Mouse (Mus musculus) embryonic facial prominence, embryonic 10.5 days (tissue): ENCODE measurements at regions not wholly inside any gene's neighbourhood (a gene's known extent, or its start where the extent isn't known, plus 50 kb on each side); places are given as distances from the start of the nearest gene placed in this dataset.
A peak's percentile ranks its signal among the peaks of the same experiment; 100 is the strongest.

Experiments used
- DNase-seq: peaks from one replicate; pipeline ENCODE4 v3.0.0-alpha.2; 2017; ENCODE audit warnings: low spot score
- H3K27ac ChIP-seq: fragments of 300-500 bp; sonication (generic); replicated peaks from 2 replicates; pipeline ENCODE4 v1.5.1; 2016; ENCODE audit warnings: mild to moderate bottlenecking
- H3K27me3 ChIP-seq: fragments of 300-500 bp; sonication (generic); replicated peaks from 2 replicates; pipeline ENCODE4 v1.6.1; 2016; ENCODE audit warnings: low read depth, mild to moderate bottlenecking; ENCODE audit not compliant: poor library complexity, severe bottlenecking
- H3K36me3 ChIP-seq: fragments of 300-500 bp; sonication (generic); replicated peaks from 2 replicates; pipeline ENCODE4 v1.6.1; 2016; ENCODE audit warnings: mild to moderate bottlenecking, moderate library complexity
- H3K4me1 ChIP-seq: fragments of 300-500 bp; sonication (generic); 2 replicates; pipeline ENCODE4 v1.6.1; 2016
- H3K4me3 ChIP-seq: fragments of 300-500 bp; sonication (generic); 2 replicates; pipeline ENCODE4 v1.5.1; 2016; ENCODE audit warnings: mild to moderate bottlenecking, moderate library complexity
- H3K9me3 ChIP-seq: fragments of 300-500 bp; sonication (generic); 2 replicates; pipeline ENCODE4 v1.6.1; 2016; ENCODE audit warnings: mild to moderate bottlenecking
- WGBS: fragments of 180-500 bp; shearing (Covaris S2); methylation state at CpG from one replicate; pipeline ENCODE4 v1.1.7; 2016; 5-methylcytosine and 5-hydroxymethylcytosine counted together

DNA sequence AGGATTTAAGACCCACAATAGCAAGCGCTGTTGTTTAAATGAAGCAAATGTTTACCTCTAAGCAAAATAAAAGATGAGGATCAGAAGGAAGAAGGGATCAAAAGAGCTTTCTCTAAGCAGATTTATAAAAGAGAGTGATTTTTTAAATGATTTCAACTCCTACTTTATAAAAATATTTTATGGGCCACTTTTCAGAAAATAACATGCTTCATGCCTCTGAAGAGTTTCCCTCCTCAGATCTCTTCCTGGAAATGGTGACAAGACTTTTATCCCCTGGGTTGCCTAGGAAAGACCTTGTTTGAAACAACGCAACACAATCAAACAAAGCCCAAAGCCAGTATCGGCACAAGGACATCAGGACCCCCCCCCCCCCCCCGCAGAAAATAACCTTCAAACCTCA, 265.6 kb upstream of the Sall1 start:
- 7% methylated on average over 4 of the region's 4 CpGs for WGBS
- Histone ChIP-seq H3K27ac (no peak overlapping the region), H3K27me3 (0 out of 2 replicates have a peak, but pooled peaks cover 8% of the 10 kb centered on the region)

DNA sequence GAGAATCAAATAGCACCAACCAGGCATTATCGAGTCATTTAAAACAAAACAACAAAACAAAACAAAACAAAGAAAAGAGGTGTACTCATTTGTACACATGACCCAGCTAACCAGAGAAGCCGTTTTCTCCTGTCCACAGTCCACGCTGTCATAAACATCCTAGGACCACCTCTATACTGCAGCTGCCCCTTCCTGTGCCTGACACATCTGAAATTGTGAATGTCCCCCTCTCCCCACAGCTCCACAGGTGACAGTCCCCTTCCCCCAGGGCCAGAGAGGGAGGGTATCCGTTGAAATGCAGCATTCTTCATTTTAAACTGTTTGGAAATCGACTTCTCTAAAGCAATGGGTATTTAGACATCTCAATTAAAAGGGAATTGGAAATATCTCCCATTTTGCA, 265.0 kb upstream of the Sall1 start:
- Histone ChIP-seq H3K4me1 (peaks cover 26% of the 10 kb centered on the region), H3K27me3 (peaks cover 8% of the 10 kb centered on the region; the same call in 1 of the 2 replicates), H3K27ac (0 out of 2 replicates have a peak overlapping the region, but pooled peaks have one; percentile 5), H3K36me3 (no peaks in the 10 kb centered on the region), H3K4me3 (no peak overlapping the region), H3K9me3 (no peaks in the 10 kb centered on the region)
- 20% methylated on average over 5 of the region's 5 CpGs for WGBS
- DNase-seq: no peak

More for the DNA sequence above, 265.6 kb upstream of the Sall1 start:
- Histone ChIP-seq H3K36me3 (no peaks in the 10 kb centered on the region), H3K9me3 (no peaks in the 10 kb centered on the region), H3K4me3 (no peak overlapping the region), H3K4me1 (peaks cover 26% of the 10 kb centered on the region)
- no peak for DNase-seq

DNA sequence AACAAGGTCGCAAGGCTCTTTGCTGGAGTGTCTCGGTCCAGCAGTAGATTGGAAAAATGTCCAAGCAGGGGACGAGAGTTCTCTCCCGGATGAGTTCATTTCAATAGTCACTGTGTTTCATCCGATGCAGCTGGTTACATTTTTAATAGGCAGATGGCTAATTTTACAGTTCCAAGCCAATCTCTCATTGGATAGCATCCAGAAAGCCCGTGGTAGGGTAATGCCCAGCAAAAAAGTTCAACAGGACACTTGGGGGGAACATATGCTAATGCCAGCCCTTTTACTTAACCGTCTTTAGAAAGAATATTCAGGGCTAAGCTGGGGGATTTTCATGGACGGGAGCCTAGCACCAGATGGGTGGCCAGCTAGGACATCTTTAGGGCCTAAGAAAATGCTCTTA, 264.6 kb upstream of the Sall1 start:
- H3K4me1 ChIP-seq: peaks cover 26% of the 10 kb centered on the region
- H3K27me3 ChIP-seq: peaks cover 8% of the 10 kb centered on the region; the same call in 1 of the 2 replicates
- H3K4me3 ChIP-seq: no peak overlapping the region
- no peak for DNase-seq
- no peaks in the 10 kb centered on the region for H3K36me3 ChIP-seq
- 42% methylated on average over 8 of the region's 8 CpGs for WGBS
- no peaks in the 10 kb centered on the region for H3K9me3 ChIP-seq
- 0 out of 2 replicates have a peak overlapping the region, but pooled peaks have one; percentile 5 for H3K27ac ChIP-seq

DNA sequence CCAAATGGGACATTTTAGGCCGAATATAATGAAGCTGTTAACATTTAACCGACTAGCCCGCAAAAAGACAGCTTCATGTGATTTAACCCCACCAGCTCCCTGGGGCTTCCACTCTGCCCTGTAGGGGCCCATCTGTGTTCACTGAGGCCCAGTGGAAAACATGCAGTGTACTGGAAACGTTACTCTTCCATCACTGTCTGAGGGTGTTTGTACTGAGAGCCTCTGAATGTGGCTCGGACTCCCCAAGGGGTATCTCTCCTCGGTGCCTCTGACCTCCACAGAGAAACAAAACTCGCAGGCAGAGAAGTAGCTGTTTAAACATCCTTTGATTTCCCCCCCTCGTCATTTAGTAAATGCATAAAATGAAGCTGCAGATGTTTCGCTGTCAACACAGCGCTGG, 263.6 kb upstream of the Sall1 start:
- H3K9me3 ChIP-seq: no peaks in the 10 kb centered on the region
- H3K27ac ChIP-seq: no peak overlapping the region
- no peaks in the 10 kb centered on the region for H3K36me3 ChIP-seq
- H3K4me1 ChIP-seq: peaks cover 26% of the 10 kb centered on the region
- H3K27me3 ChIP-seq: peaks cover 8% of the 10 kb centered on the region; the same call in 1 of the 2 replicates
- DNase-seq: no peak
- WGBS: 36% methylated on average over 10 of the region's 10 CpGs
- no peak overlapping the region for H3K4me3 ChIP-seq

DNA sequence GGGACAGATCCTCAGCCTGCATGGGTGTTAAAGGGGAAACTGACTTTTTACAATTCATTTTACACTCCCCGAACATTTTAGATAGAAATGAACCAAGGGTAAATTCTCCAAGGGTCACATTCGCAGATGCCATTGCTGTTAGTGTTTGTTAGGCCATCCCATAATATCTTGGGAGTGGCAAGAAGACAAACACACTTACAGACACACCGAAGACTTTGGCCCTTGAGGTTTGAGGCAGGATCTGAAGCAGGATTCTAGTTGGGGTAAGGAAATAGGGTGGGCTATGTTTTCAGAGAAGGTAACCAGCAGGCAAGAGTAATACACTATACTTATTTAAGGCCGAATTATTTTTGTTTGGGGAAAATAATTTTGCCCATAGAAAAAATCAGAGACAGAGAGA, 263.1 kb upstream of the Sall1 start:
- H3K9me3 ChIP-seq: no peaks in the 10 kb centered on the region
- no peaks in the 10 kb centered on the region for H3K36me3 ChIP-seq
- H3K4me1 ChIP-seq: peaks cover 26% of the 10 kb centered on the region
- no peak overlapping the region for H3K4me3 ChIP-seq
- no peak overlapping the region for H3K27ac ChIP-seq
- WGBS: 85% methylated on average over 4 of the region's 4 CpGs
- peaks cover 8% of the 10 kb centered on the region; the same call in 1 of the 2 replicates for H3K27me3 ChIP-seq
- no peak for DNase-seq

DNA sequence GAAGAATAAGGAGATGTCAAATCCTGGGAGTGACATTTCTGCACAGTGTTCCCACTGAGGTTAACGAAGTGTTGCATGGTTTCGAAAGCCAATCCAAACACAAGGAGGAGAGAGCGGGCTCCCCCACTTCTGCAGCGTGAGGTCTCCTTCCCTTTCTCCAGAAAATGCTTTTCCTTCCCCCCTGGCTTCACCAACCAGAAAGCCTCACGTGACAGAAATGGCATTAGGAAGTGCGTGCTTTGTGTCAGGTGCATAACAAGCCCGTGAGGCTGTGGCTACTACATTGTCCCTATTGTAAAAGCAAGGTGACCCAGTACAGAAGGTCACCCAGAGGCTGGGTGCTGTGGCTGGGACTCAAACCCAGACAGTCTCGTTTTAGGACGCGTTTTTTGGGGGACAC, 260.2 kb upstream of the Sall1 start:
- Histone ChIP-seq H3K4me1 (peaks cover 22% of the 10 kb centered on the region), H3K27ac (no peak overlapping the region)
- no peak for DNase-seq

DNA sequence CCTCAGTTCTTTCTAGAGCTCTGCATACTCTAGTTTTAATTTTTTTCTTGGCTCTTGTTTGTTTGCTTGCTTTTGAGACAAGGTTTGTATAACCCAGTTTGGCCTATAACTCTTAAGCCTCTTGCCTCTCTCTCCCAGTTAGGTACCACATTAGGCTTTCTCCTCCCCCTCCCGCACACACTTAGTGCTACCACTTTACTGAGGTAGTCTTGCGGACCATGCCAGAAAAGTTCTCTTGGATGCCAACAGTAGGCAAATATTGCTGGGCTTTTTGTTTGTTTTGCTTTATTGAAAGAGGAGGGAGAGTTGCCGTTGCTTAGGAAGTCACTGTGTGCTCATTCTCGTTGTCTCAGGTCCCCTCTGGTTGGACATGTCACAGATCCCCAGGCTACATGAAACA, 259.4 kb upstream of the Sall1 start:
- Histone ChIP-seq H3K27ac (no peak overlapping the region), H3K27me3 (no peaks in the 10 kb centered on the region; the same call in 1 of the 2 replicates), H3K36me3 (no peaks in the 10 kb centered on the region), H3K4me1 (peaks cover 14% of the 10 kb centered on the region), H3K4me3 (no peak overlapping the region), H3K9me3 (no peaks in the 10 kb centered on the region)
- no peak for DNase-seq
- 89% methylated on average over 4 of the region's 4 CpGs for WGBS

More for the DNA sequence above, 260.2 kb upstream of the Sall1 start:
- H3K27me3 ChIP-seq: peaks cover 8% of the 10 kb centered on the region; the same call in 1 of the 2 replicates
- no peaks in the 10 kb centered on the region for H3K36me3 ChIP-seq
- whole genome bisulfite sequencing: 69% methylated on average over 10 of the region's 10 CpGs
- no peaks in the 10 kb centered on the region for H3K9me3 ChIP-seq
- H3K4me3 ChIP-seq: no peak overlapping the region

DNA sequence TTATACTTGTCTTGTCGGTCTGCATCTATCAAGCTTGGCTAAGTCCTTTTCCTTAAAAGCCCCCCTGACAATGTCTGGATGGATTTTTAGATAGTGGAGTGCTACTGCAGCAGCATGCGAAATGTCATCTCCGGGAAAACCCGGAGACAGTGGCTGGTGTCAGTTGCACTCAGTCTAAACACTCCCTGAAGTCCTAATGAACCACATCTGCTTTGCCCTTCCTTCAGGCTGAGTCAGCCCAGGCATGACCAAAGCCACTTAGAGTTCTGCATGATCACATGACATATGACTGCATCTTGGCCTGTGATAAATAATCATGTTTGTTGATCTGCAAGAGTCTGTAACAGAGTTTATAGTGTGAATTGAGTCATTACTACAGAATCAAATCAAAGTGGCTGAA, 255.7 kb upstream of the Sall1 start:
- DNase-seq: peak; percentile 29
- Histone ChIP-seq H3K4me1 (peaks cover 16% of the 10 kb centered on the region), H3K27ac (no peak overlapping the region), H3K9me3 (no peaks in the 10 kb centered on the region), H3K36me3 (no peaks in the 10 kb centered on the region), H3K4me3 (no peak overlapping the region), H3K27me3 (no peaks in the 10 kb centered on the region; the same call in 1 of the 2 replicates)
- WGBS: 61% methylated on average over 4 of the region's 4 CpGs

DNA sequence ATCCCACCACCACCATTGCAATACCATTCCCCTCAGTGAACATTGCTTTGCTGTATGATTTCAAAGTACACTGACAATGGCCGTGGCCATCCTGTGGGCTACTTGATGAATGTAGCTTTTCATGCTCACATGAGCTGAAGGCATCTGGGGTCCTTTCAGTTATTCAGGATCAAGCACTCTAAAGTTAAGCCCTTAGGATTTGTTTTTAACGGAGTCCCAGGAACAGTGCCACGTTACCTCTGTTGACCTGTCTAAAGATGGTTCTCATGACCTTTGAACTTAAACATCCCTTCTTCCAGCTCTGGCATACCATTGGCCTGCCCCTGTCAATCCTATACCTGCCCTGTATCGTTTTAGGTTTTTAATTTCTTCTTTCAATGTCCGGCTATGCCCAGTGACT, 251.7 kb upstream of the Sall1 start:
- 36% methylated on average over 5 of the region's 5 CpGs for WGBS

DNA sequence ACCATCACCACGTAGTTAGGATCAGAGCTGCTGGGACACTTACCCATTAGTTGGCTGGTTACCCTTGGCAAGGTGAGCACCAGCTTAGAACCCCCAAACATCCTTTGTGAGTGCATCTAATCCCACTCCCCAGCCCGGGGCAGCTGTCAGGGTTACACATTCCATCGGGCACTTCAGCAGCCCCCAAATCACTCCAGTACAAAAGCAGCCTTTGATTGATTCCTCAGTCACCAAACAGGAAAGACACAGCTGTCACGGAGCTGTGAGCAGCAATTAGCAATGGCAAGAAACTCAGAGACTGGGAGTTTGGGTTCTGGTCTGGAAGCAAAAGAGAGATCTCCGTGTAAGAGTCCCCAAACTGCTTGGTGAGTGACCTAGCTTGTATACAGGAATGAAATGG, 245.1 kb upstream of the Sall1 start:
- Histone ChIP-seq H3K9me3 (no peaks in the 10 kb centered on the region), H3K4me1 (peaks cover 18% of the 10 kb centered on the region), H3K36me3 (no peaks in the 10 kb centered on the region), H3K4me3 (no peak overlapping the region), H3K27me3 (peaks cover 12% of the 10 kb centered on the region; the same call in 1 of the 2 replicates), H3K27ac (no peak overlapping the region)
- peak; percentile 48 for DNase-seq
- 4% methylated on average over 5 of the region's 5 CpGs for WGBS

More for the DNA sequence above, 251.7 kb upstream of the Sall1 start:
- Histone ChIP-seq H3K36me3 (no peaks in the 10 kb centered on the region), H3K4me1 (peaks cover 16% of the 10 kb centered on the region), H3K4me3 (no peak overlapping the region), H3K27me3 (peaks cover 6% of the 10 kb centered on the region; the same call in 1 of the 2 replicates), H3K27ac (no peak overlapping the region), H3K9me3 (no peaks in the 10 kb centered on the region)
- DNase-seq: no peak

DNA sequence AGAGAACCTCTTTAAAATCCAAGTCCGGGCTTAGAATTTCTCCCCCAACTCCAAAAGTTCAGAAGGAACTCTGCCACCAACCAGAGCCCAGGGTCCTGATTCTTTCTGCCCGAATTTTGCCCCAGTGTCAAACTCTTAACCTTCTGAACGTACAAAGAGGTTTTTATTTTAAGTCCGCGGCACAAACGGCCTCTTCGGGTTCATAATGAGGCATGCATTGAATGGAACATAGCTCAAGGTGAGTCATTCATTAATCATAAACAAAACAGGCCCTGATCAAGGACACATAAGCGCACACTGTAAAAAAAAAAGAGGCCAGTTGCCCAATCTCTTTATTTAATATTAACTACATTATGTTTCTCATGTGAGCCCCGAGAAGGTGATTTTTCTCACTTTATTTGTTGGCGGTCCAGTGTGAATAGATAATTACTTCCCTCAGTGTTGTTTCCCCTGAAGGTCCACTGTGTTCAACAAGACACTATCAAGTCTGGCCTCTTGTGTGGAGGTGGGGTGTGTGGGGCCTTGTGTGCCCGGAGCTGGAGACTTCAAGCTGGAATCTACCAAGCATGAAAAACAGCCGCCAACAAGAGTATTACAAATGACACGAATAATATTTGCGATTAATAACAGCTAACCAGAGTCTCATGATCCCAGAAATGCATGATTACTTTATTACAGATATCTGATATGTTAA, 241.1 kb upstream of the Sall1 start:
- Histone ChIP-seq H3K4me1 (peaks cover 17% of the 10 kb centered on the region), H3K27me3 (peaks cover 6% of the 10 kb centered on the region; the same call in 1 of the 2 replicates), H3K4me3 (no peak overlapping the region), H3K36me3 (no peaks in the 10 kb centered on the region), H3K9me3 (no peaks in the 10 kb centered on the region), H3K27ac (no peak overlapping the region)
- no peak for DNase-seq
- WGBS: 87% methylated on average over 14 of the region's 14 CpGs

DNA sequence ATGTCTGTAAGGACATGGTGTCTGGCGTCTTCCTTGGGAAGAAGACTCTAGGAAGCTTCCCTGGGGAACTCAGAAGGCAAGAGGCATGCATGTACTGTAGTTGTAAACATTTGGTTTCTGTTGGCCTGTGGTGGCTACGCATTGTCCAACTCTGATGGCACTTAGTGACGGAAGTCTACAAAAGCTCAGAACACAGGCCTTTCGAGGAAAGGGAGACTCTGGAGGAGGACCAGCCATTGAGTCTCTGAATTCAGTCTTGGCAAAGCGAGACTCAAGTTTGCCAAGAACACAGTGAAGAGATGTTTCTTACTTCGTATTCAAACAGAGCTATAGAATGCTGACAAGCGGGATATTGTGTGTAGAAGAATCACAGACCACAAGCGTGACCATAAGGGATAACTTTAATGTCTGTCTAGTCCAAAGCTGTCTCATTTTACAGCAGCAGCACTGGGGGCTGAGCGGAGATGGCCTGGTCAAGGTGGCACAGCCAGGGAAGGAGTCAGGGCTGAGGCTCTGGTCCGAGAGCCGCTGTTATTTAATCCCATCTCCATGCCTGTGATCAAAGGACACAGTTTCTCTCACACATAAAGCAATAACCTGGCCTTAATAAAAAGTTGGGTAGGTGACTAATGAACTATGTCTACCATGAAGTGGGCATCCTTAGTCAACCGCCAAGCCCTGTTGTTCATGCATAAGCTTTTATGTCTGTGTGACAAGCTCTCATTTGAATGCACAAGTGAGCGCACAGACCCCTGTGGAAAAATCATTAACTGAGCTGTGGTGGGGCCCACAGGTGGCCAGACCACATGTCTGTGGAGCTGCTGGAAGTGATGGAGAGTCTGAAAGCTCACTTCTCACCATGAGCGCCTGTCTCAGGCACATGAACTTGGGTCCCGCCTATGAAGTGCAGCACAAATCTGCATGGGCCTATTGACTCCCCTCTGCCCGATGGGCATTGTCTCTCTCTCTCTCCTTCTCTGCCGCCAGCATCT, 239.4 kb upstream of the Sall1 start:
- no peaks in the 10 kb centered on the region for H3K9me3 ChIP-seq
- DNase-seq: no peak
- H3K4me3 ChIP-seq: no peak overlapping the region
- WGBS: 92% methylated on average over 17 of the region's 17 CpGs
- H3K27me3 ChIP-seq: no peaks in the 10 kb centered on the region
- no peaks in the 10 kb centered on the region for H3K36me3 ChIP-seq
- H3K4me1 ChIP-seq: peaks cover 2% of the 10 kb centered on the region
- no peak overlapping the region for H3K27ac ChIP-seq
